Mouse (Mus musculus) cerebellum, postnatal 14 days (tissue): Measurements from ENCODE around the gene Zfp58.
"Not testable (repeated sequence)": the region's sequence is repeated elsewhere in the genome, so short reads cannot be mapped to it uniquely, and the experiment has no call there.

ENCODE experiments used
- DNase-seq, 2 experiments: peaks; one replicate each; pipeline ENCODE4 v3.0.0; 2021; ENCODE audit warnings: mixed read lengths in 2 of 2

Zfp58 gene

DNA sequence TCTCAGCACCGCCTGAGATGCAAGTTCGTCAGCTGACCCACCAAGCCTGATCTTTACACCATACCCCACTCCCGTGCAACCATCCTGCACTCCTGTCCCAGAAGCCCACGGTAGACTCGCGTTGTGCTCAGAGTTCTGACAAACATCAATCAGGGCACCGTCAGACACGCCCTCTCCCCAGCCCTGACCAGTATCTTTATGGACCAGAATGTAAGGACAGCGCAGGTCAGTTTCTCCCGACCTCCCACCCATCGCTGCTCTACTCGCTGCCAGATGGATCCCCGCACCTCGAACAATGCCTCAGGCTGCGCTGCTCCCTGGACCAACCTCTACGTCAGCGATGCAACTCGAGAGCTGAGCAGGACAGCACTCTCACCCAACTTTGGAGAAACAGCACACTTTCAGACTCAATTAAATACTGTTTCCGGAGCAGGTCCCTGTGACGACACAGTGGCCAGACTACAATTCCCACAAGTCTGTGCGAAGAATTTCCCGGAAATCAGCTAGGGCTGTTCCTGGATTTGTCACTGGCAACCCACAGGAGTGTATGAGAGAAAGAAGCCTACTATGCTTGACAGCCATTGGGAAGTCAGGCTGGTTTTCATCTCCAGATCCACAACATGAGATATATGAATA, at the start of gene Zfp58:
Gene Zfp58, minus strand, starts transcription at position 472 of the 636 bp plus-strand sequence.
- peak; percentile 80 to 88 for DNase-seq

DNA sequence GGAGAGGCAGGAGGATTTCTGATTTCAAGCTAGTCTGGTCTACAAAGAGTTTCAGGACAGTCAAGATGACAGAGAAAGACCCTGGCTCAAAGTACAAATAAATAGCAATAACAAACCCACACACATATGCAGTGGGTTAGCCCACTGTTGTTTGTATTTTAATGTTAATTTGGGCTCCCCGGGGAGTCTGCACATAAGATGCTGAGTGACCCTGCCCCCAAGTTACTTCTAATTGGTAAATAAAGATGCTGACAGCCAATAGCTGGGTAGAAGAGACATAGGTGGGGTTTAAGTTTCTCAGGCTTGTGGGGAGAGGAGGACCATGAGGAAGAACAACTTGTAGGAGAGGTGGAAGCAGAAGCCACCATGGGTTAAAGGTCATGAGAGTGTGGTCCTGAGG, 45.6 kb upstream of the Zfp58 start:
- no peak for DNase-seq

DNA sequence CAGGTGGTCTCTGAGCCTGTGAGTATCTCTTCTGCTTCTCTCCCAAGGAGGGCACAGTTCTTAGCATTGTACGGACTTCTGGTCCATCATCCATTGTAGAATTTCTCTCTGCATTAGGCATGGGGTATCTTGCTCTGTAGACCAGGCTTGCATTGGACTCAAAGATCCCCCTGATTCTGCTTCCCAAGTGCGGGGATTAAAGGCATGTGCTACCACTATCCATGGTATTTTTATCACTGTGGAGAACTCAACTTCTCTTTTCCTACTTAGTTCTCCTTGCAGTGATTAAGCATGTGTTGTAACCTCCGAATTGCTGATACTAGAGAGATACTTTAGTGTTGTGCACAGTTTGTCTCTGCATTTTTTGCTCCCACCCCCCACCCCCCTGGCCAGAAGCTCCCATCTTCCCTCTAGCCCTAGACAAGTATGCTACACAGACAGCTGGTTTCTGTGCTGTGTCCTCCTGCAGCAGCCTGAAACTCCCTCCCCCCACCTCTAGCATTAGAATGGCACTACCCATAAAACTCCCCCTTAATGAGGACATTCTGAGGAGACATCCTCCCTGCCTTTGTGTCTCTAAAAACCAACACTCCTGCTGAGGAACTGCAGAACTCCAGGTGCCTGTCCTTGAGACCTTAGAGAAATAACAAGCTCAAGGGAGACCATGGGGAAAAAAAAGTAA, 26.8 kb upstream of the Zfp58 start:
- no peak for DNase-seq

DNA sequence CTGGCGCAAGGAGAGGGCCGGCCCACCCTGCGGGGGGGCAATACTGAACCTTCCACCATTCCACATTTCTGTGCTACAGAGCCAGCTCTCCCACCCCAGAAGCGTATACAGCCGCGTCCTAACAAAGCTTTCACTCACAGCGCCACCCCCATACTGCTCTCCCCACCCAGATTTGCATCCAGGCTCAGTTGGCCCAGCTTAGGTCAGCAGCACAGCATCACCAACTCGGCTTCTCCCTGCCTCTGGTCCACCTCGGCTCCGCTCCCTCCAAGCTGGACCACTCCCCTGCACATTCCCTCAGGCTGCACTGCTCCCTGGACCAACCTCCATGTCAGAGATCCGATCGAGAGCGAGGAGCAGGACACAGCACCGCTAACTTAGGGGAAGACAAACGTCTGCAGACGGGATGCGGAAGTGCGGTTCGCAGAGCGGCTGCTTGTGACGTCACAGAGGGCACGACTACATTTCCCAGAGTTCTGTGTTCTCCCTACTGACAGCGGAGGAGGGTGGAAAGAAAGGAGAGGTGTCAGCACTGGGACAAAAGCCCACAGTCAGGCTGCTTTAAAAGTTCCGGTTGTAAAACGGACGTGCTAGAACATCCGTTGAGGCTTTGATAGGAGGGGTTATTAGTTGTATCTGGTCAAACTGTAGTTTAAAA, 25.5 kb upstream of the Zfp58 start, which contains the start of the genes Gm26965 and Zfp87:
Gene Gm26965, minus strand, starts transcription at position 399 of the 658 bp plus-strand sequence.
Gene Zfp87, minus strand, starts transcription at position 425 of the 658 bp plus-strand sequence.
- DNase-seq: peak; percentile 92 to 95

DNA sequence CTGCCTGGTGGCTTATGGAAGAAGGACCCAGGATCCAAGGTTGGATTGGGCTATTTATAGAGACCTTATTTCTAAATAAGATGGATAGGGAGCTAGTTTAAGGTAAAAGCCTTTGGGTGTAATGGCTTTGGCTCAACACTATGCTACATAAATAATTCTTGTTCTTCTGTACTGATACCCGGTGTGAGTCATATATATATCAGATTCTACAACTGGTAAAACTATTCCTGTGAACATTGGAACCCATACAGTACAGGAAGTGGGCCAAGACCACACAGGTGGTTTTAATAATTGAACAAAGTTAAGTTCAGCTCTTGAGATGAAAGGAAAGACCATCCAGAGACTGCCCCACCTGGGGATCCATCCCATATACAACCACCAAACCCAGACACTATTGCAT, 553 bp upstream of the Zfp58 start:
- peak in 1 of 2 experiments; percentile 12 for DNase-seq

DNA sequence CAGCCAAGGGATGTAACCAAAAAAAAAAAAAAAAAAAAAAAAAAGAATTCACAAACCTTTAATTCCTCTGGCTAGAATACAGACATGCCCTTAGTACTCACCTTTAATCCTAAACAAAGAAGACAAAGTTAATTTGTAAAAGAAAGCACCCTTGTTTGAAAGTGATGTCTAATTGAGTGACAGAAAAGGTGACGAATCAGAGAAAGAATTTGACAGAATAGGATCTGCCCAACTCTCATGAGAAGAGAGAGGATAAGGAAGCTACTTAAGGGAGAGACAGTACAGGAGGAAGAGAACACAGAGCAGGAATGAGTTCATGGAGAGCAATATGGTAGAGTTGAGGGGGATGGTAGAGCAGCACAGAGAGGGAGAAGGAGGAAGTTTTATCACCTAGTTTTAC, 4.7 kb downstream of the Zfp58 start:
- DNase-seq: no peak

DNA sequence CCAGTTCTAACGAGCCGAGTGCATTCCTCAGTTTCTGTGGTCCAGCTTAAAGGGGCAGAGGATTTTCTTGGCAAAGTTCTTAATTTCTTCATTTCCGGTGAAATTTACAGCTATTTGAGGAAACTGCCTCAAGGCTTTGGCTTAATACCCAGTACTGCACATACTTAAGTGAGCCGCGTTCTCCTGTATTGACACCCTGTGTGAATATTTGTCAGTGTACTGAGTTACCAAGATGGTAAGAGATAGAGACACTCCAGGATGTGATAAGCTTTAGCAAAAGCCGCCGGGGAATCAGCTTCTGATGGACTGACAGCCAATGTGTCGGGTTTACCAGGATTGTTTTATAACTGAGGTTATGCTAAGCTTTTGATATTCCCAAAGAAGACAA, 15.9 kb downstream of the Zfp58 start:
- DNase-seq: peak in 1 of 2 experiments; percentile 22

DNA sequence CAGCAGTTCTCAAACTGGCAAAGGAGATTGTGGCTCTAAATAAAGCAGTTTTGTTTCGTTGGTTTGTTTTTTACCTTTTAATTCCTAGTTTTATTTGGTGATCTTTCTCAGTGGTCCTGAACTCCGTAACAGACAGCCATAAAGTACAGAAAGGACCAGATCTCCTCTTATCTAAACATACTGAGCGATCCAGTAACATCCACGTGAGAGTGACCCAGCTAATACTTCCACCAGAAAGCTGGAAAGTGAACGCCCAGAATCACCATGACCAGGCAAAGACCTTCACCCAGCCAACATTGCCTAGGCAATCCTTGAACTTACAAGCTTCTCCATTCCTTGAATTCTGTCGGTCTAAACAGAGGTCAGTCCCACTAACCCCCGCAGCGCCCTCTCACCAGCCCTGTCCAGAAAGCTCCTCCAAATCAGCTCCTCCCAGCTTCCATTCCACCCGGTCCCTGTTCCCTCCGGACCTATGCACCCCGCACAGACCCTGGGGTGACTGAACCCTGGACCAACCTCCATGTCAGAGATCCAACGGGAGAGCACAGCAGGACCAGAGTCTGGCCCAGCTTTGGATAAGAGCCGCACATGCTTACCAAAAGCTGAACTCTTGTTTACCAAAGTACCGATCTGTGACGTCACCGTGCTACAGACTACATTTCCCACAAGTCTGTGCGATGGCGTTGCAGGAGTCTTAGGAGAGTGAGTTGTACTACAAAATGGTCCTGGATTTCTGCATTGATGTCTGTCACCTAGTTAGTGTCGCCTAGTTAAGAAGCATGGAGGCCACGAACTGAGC, 16.5 kb downstream of the Zfp58 start, which contains the start of gene Zfp874b:
Gene Zfp874b, minus strand, starts transcription at position 634 of the 799 bp plus-strand sequence.
- peak; percentile 85 to 91 for DNase-seq

DNA sequence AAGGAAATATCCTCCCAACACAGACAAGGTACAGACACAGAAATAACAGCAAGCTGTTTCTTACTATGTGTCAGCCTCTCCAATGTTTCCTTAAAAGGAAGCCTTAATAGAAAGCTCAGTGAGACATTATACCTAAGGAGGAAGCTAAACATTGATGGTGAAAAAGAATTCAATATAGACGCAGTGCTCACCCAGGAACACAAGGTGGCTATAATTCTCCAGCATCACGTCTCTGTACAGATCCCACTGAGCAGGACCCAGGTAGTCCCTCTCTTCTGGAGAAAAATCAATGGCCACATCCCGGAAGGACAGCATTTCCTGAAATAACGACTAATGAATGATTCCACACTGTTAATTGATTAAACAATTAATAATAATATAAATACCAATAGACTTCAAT, 18.8 kb downstream of the Zfp58 start:
- no peak for DNase-seq

DNA sequence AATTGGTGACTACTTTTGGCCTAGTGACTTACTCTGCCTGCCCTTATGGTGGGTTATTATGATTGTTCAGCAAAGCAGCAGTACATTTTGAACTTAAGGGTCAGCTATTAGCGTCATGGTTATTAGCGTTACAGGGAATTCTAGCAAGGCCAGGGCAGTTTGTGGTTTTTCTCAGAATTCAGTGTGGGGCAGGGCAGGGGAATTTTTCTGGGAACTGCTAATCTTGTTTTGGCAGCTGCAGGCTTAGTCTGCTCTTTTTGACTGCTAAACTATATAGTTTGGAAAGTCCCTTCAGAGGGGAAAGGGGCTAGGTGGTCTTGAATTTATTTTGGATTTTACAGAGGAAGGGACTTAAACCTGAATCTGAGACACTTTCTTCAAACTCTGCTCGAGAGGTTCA, 31.1 kb downstream of the Zfp58 start:
- no peak for DNase-seq

DNA sequence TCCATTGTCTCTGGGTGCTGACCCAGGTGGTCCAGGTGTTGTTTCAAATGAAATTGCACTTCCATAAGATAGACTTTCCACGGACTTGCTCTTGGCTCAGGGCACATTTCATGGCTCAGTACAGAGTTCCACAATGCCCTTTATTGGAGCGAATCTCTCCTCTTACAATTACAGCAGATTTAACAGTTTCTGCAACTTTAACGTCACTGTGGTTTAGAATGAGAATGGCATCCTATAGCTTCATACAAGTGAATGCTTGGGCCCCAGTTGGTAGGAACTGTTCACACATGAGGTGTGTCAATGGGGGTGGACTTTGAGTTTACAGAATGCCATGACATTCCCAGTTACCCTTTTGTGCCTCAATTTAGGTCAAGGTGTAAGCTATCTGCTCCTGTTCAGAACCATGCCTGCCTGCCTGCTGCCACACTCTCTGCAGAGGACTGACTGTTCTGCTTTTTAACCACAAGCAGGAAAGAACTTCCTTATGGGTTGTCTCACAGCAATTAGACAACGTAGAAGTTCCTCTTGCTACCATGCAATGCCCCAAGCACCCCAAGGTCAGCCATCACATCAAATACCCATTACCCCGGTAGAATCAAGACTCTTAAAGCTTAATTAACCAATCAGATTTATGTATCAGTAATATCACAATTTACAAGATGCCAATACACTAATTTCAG, 36.7 kb downstream of the Zfp58 start:
- not testable (repeated sequence) for DNase-seq

DNA sequence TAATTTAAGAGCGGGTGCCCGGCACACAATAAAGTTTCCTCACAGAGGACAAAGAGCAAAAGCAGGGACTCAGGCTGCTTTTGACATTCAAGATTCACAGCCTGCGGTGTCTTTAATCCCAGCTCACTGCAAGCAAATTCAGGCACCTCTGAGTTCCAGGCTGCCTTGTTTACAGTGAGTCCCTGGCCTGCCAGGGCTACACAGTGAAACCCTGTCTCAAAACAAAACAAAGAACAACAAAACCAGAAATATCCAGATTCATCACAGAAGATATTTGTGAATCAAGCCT, 48.4 kb downstream of the Zfp58 start:
- DNase-seq: peak in 1 of 2 experiments; percentile 2

DNA sequence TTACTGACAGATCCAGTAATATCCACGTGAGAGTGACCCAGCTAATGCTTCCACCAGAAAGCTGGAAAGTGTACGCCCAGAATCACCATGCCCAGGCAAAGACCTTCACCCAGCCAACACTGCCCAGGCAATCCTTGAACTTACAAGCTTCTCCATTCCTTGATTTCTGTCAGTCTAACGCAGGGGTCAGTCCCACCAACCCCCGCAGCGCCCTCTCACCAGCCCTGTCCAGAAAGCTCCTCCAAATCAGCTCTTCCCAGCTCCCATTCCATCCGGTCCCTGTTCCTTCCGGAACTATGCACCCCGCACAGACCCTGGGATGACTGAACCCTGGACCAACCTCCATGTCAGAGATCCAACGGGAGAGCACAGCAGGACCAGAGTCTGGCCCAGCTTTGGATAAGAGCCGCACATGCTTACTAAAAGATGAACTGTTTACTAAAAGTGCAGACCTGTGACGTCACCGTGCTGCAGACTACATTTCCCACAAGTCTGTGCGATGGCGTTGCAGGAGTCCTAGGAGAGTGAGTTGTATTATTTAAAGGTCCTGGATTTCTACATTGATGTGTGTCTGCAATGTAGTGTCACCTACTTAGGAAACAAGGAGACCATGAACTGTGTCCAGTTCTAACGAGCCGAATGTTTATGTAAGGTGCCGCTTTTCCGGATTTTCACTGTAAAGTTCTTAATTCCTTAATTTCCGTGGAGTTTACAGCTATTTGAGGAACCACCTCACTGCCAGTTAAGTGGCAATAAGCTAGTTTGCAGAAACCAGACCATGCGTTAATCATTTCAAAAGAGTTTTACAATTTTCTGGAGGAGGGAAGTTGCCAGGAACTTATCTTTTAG, 49.0 kb downstream of the Zfp58 start, which contains the start of gene Zfp874a:
Gene Zfp874a, minus strand, starts transcription at position 453 of the 849 bp plus-strand sequence.
- DNase-seq: peak; percentile 88 to 93
